Mouse (Mus musculus): Measurements from ENCODE around the gene Gm7861. TPM values are rescaled to one million over a fixed set of nuclear protein-coding genes. Genes with fewer than 3 reads are reported as not detected.
"Not testable (repeated sequence)": the region's sequence is repeated elsewhere in the genome, so short reads cannot be mapped to it uniquely, and the experiment has no call there.

Gene Gm7861
- not detected in 2 replicates for polyA plus RNA-seq (2015; fragmentation: Nextera tagmentation; extraction: Ambion mirVana)

- not testable (repeated sequence) for H3K36me3 ChIP-seq (ENCODE audit: control insufficient read depth, insufficient read depth, low read length); H3K27ac ChIP-seq (ENCODE audit: low read depth, low read length); H3K9me3 ChIP-seq (ENCODE audit: control insufficient read depth, low read length); H3K9ac ChIP-seq (ENCODE audit: low read depth, low read length); ATAC-seq; H3K4me2 ChIP-seq (ENCODE audit: low read length); H3K4me3 ChIP-seq (ENCODE audit: low read length); H3K27me3 ChIP-seq (replicated peaks; ENCODE audit: control insufficient read depth, insufficient read depth, low read length); H3K4me1 ChIP-seq (ENCODE audit: control insufficient read depth, insufficient read depth, low read depth, low read length)
- WGBS, result no CpG with 5 or more reads among the region's 1 CpGs
Measured at GRCm38 (mm10) chr8:21594408-21594807, at the start of gene Gm7861. Gene Gm7861, minus strand, starts transcription at chr8:21594508.

- WGBS, result no CpG with 5 or more reads among the region's 1 CpGs
- not testable (repeated sequence) for H3K27me3 ChIP-seq (replicated peaks; ENCODE audit: control insufficient read depth, insufficient read depth, low read length); H3K4me1 ChIP-seq (ENCODE audit: control insufficient read depth, insufficient read depth, low read depth, low read length); H3K4me2 ChIP-seq (ENCODE audit: low read length); ATAC-seq; H3K36me3 ChIP-seq (ENCODE audit: control insufficient read depth, insufficient read depth, low read length); H3K9ac ChIP-seq (ENCODE audit: low read depth, low read length); H3K27ac ChIP-seq (ENCODE audit: low read depth, low read length); H3K9me3 ChIP-seq (ENCODE audit: control insufficient read depth, low read length); H3K4me3 ChIP-seq (ENCODE audit: low read length)
Measured at GRCm38 (mm10) chr8:21617883-21618282, 23.6 kb upstream of the Gm7861 start, which contains the start of gene Defa26. Gene Defa26, plus strand, starts transcription at chr8:21618183.

- H3K4me3 ChIP-seq (ENCODE audit: low read length); H3K9ac ChIP-seq (ENCODE audit: low read depth, low read length); H3K4me2 ChIP-seq (ENCODE audit: low read length); H3K4me1 ChIP-seq (ENCODE audit: control insufficient read depth, insufficient read depth, low read depth, low read length); H3K27me3 ChIP-seq (replicated peaks; ENCODE audit: control insufficient read depth, insufficient read depth, low read length); H3K36me3 ChIP-seq (ENCODE audit: control insufficient read depth, insufficient read depth, low read length); H3K9me3 ChIP-seq (ENCODE audit: control insufficient read depth, low read length); H3K27ac ChIP-seq (ENCODE audit: low read depth, low read length); ATAC-seq: not testable (repeated sequence)
- WGBS, result no CpG with 5 or more reads among the region's 1 CpGs
Measured at GRCm38 (mm10) chr8:21582706-21583105, 11.6 kb downstream of the Gm7861 start, which contains the start of gene Defa28. Gene Defa28, plus strand, starts transcription at chr8:21583006.

- H3K4me2 ChIP-seq (ENCODE audit: low read length); H3K9ac ChIP-seq (ENCODE audit: low read depth, low read length); H3K4me1 ChIP-seq (ENCODE audit: control insufficient read depth, insufficient read depth, low read depth, low read length); H3K9me3 ChIP-seq (ENCODE audit: control insufficient read depth, low read length); H3K27ac ChIP-seq (ENCODE audit: low read depth, low read length); H3K36me3 ChIP-seq (ENCODE audit: control insufficient read depth, insufficient read depth, low read length); H3K27me3 ChIP-seq (replicated peaks; ENCODE audit: control insufficient read depth, insufficient read depth, low read length); ATAC-seq; H3K4me3 ChIP-seq (ENCODE audit: low read length): not testable (repeated sequence)
- no CpG with 5 or more reads among the region's 1 CpGs for WGBS
Measured at GRCm38 (mm10) chr8:21565086-21565485, 29.2 kb downstream of the Gm7861 start, which contains the start of gene Defa37. Gene Defa37, plus strand, starts transcription at chr8:21565386.

Other genes starting within 250 kb of the Gm7861 start
- gene Defa2, start 216.0 kb downstream of the Gm7861 start, polyA plus RNA-seq (2015; fragmentation: Nextera tagmentation; extraction: Ambion mirVana), result not detected in 2 replicates
- gene Defa33, start 202.7 kb downstream of the Gm7861 start, polyA plus RNA-seq (2015; fragmentation: Nextera tagmentation; extraction: Ambion mirVana), result not detected in 2 replicates
- gene Defa36, start 167.1 kb downstream of the Gm7861 start, polyA plus RNA-seq (2015; fragmentation: Nextera tagmentation; extraction: Ambion mirVana), result not detected in 2 replicates
- gene Gm7849, start 137.9 kb downstream of the Gm7861 start, polyA plus RNA-seq (2015; fragmentation: Nextera tagmentation; extraction: Ambion mirVana), result not detected in 2 replicates
- not detected in 2 replicates for gene Defa20, start 85.2 kb downstream of the Gm7861 start, polyA plus RNA-seq (2015; fragmentation: Nextera tagmentation; extraction: Ambion mirVana)
- gene Defa32, start 65.5 kb downstream of the Gm7861 start, polyA plus RNA-seq (2015; fragmentation: Nextera tagmentation; extraction: Ambion mirVana), result not detected in 2 replicates
- not detected in 2 replicates for gene Defa37, start 29.1 kb downstream of the Gm7861 start, polyA plus RNA-seq (2015; fragmentation: Nextera tagmentation; extraction: Ambion mirVana)
- gene Defa28, start 11.5 kb downstream of the Gm7861 start, polyA plus RNA-seq (2015; fragmentation: Nextera tagmentation; extraction: Ambion mirVana), result not detected in 2 replicates
- gene Defa26, start 23.7 kb upstream of the Gm7861 start, polyA plus RNA-seq (2015; fragmentation: Nextera tagmentation; extraction: Ambion mirVana), result not detected in 2 replicates
- not detected in 2 replicates for gene Defa17, start 61.3 kb upstream of the Gm7861 start, polyA plus RNA-seq (2015; fragmentation: Nextera tagmentation; extraction: Ambion mirVana)
- not detected in 2 replicates for gene Defa34, start 71.3 kb upstream of the Gm7861 start, polyA plus RNA-seq (2015; fragmentation: Nextera tagmentation; extraction: Ambion mirVana)
- gene AY761184, start 109.1 kb upstream of the Gm7861 start, polyA plus RNA-seq (2015; fragmentation: Nextera tagmentation; extraction: Ambion mirVana), result not detected in 2 replicates
- not detected in 2 replicates for gene Defa24, start 140.0 kb upstream of the Gm7861 start, polyA plus RNA-seq (2015; fragmentation: Nextera tagmentation; extraction: Ambion mirVana)
- not detected in 2 replicates for gene Defb50, start 229.0 kb upstream of the Gm7861 start, polyA plus RNA-seq (2015; fragmentation: Nextera tagmentation; extraction: Ambion mirVana)
- gene Defb2, start 245.4 kb upstream of the Gm7861 start, polyA plus RNA-seq (2015; fragmentation: Nextera tagmentation; extraction: Ambion mirVana), result not detected in 2 replicates